Mouse (Mus musculus): ENCODE measurements around the gene Aspdh.

DNA sequence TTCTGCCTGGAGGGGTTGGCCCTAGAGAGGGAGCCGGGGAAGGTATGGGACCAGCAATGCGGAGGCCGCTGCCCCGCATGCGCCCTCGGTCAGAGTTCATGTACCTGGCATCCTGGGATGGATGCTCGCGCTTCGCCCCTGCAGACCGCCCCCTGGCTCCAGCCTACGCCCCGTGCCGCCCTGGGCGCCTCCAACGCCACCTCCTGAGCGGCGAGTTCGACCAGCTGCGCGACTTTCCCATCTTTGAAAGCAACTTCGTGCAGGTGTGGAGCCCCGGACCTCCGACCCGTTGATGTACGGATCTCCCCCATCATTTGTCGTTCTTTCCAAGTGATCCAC, 31.5 kb downstream of the Aspdh start:
- TF ChIP-seq CTCF (IDR thresholded peaks at IDR 0.05): peak; percentile 28; the same call in 1 of the 2 replicates
- TF ChIP-seq EP300 (IDR thresholded peaks at IDR 0.05): no peak
